Mouse (Mus musculus) liver, embryonic 13.5 days (tissue): Measurements from ENCODE around the gene Jsrp1. TPM values are rescaled to one million over a fixed set of nuclear protein-coding genes. Genes with fewer than 3 reads are reported as not detected.

Experiments used
- ATAC-seq: fragments of 200-750 bp; cut with Nextera tagmentation; 2 replicates; pipeline ENCODE4 v1.8.0; 2017; ENCODE audit warnings: low read depth, mild to moderate bottlenecking, moderate number of reproducible peaks, moderate library complexity
- DNase-seq: peaks from one replicate; pipeline ENCODE4 v3.0.0; 2022
- H3K27ac ChIP-seq: fragments of 300-500 bp; sonication (generic); 2 replicates; pipeline ENCODE4 v1.5.1; 2015; ENCODE audit warnings: moderate library complexity, mild to moderate bottlenecking, inconsistent platforms
- H3K27me3 ChIP-seq: fragments of 300-500 bp; sonication (generic); 2 replicates; pipeline ENCODE4 v1.6.1; 2015; ENCODE audit warnings: mild to moderate bottlenecking, inconsistent platforms
- H3K36me3 ChIP-seq: fragments of 300-500 bp; sonication (generic); 2 replicates; pipeline ENCODE4 v1.6.1; 2015; ENCODE audit warnings: mild to moderate bottlenecking, inconsistent platforms
- H3K4me1 ChIP-seq: fragments of 300-500 bp; sonication (generic); replicated peaks from 2 replicates; pipeline ENCODE4 v1.6.1; 2015; ENCODE audit warnings: inconsistent platforms
- H3K4me2 ChIP-seq: fragments of 300-500 bp; sonication (generic); 2 replicates; pipeline ENCODE4 v1.6.1; 2015; ENCODE audit warnings: inconsistent platforms, mild to moderate bottlenecking, moderate library complexity
- H3K4me3 ChIP-seq: fragments of 300-500 bp; sonication (generic); replicated peaks from 2 replicates; pipeline ENCODE4 v1.5.1; 2015; ENCODE audit warnings: mild to moderate bottlenecking, inconsistent platforms
- H3K9ac ChIP-seq: fragments of 300-500 bp; sonication (generic); 2 replicates; pipeline ENCODE4 v1.6.1; 2015; ENCODE audit warnings: mild to moderate bottlenecking, inconsistent platforms
- H3K9me3 ChIP-seq: fragments of 300-500 bp; sonication (generic); replicated peaks from 2 replicates; pipeline ENCODE4 v1.6.1; 2016; ENCODE audit warnings: inconsistent platforms
- WGBS: fragments of 180-500 bp; shearing (Covaris S2); methylation state at CpG from one replicate; pipeline ENCODE4 v1.1.7; 2015; ENCODE audit not compliant: insufficient replicate concordance; 5-methylcytosine and 5-hydroxymethylcytosine counted together
- polyA plus RNA-seq: library from polyadenylated mRNA; unstranded; fragments of >200 nt; fragmentation: Nextera tagmentation; extraction: Ambion mirVana; gene quantifications from 2 replicates; pipeline ENCODE4 v1.2.1, GENCODE M21; 2015

The Jsrp1 gene
- polyA plus RNA-seq = 0.20 and 0.38 TPM in 2 replicates

GRCm38 (mm10) chr10:80813366-80813765 is at the start of gene Jsrp1:
TSS of gene Jsrp1 (minus strand) at chr10:80813498.
- ATAC-seq = no peak
- peaks cover 26% of the 10 kb centered on the region for H3K4me1 ChIP-seq
- no peak within 1 kb of the TSS for H3K4me3 ChIP-seq
- no peaks in the 10 kb centered on the region for H3K9me3 ChIP-seq
- H3K27ac ChIP-seq = no peak within 1 kb of the TSS
- H3K36me3 ChIP-seq = no peaks in the 10 kb centered on the region
- H3K27me3 ChIP-seq = peaks cover 50% of the 10 kb centered on the region
- 63% methylated on average over 4 of the region's 4 CpGs for WGBS
- H3K9ac ChIP-seq = no peak within 1 kb of the TSS
- no peak within 1 kb of the TSS for H3K4me2 ChIP-seq
- DNase-seq = no peak

- DNase-seq = peak; percentile 51
- Histone ChIP-seq H3K27ac (peak overlapping the region; percentile 100), H3K36me3 (peaks cover 78% of the 10 kb centered on the region), H3K9me3 (no peaks in the 10 kb centered on the region), H3K27me3 (no peaks in the 10 kb centered on the region), H3K4me1 (peaks cover 67% of the 10 kb centered on the region), H3K9ac (peak overlapping the region; percentile 71), H3K4me2 (peak overlapping the region; percentile 60), H3K4me3 (peak overlapping the region; percentile 34)
- peak; percentile 56 for ATAC-seq
- WGBS = 56% methylated on average over 5 of the region's 5 CpGs
These were observed 49.0 kb upstream of the Jsrp1 start for GRCm38 (mm10) chr10:80862305-80862704.

GRCm38 (mm10) chr10:80858350-80858935 is 45.1 kb upstream of the Jsrp1 start:
- 17% methylated on average over 7 of the region's 7 CpGs for WGBS
- H3K9me3 ChIP-seq = no peaks in the 10 kb centered on the region
- peaks cover 42% of the 10 kb centered on the region for H3K36me3 ChIP-seq
- H3K9ac ChIP-seq = peak overlapping the region; percentile 100
- H3K27ac ChIP-seq = peak overlapping the region; percentile 100
- H3K4me1 ChIP-seq = peaks cover 94% of the 10 kb centered on the region
- ATAC-seq (peak; percentile 83), DNase-seq (peak; percentile 85)
- H3K4me2 ChIP-seq = peak overlapping the region; percentile 96
- peak overlapping the region; percentile 99 for H3K4me3 ChIP-seq
- no peaks in the 10 kb centered on the region for H3K27me3 ChIP-seq

GRCm38 (mm10) chr10:80857848-80858247 is 44.5 kb upstream of the Jsrp1 start:
- Histone ChIP-seq H3K36me3 (peaks cover 42% of the 10 kb centered on the region), H3K9ac (peak overlapping the region; percentile 100), H3K4me1 (peaks cover 93% of the 10 kb centered on the region), H3K9me3 (no peaks in the 10 kb centered on the region), H3K27ac (peak overlapping the region; percentile 100), H3K27me3 (no peaks in the 10 kb centered on the region), H3K4me2 (peak overlapping the region; percentile 96), H3K4me3 (peak overlapping the region; percentile 99)
- 21% methylated on average over 3 of the region's 3 CpGs for WGBS
- DNase-seq (peak; percentile 64), ATAC-seq (peak; percentile 77)

- Histone ChIP-seq H3K4me3 (peak overlapping the region; percentile 99), H3K36me3 (peaks cover 40% of the 10 kb centered on the region), H3K9me3 (no peaks in the 10 kb centered on the region), H3K9ac (peak overlapping the region; percentile 100), H3K27me3 (no peaks in the 10 kb centered on the region), H3K4me1 (peaks cover 90% of the 10 kb centered on the region), H3K4me2 (peak overlapping the region; percentile 96), H3K27ac (peak overlapping the region; percentile 100)
- WGBS = 38% methylated on average over 8 of the region's 8 CpGs
- ATAC-seq = no peak
- no peak for DNase-seq
These were observed 44.1 kb upstream of the Jsrp1 start for GRCm38 (mm10) chr10:80857386-80857785.

GRCm38 (mm10) chr10:80856908-80857307 is 43.6 kb upstream of the Jsrp1 start:
- H3K4me2 ChIP-seq = peak overlapping the region; percentile 96
- H3K9me3 ChIP-seq = no peaks in the 10 kb centered on the region
- H3K4me3 ChIP-seq = peak overlapping the region; percentile 99
- H3K27ac ChIP-seq = peak overlapping the region; percentile 100
- H3K4me1 ChIP-seq = peaks cover 89% of the 10 kb centered on the region
- H3K36me3 ChIP-seq = peaks cover 40% of the 10 kb centered on the region
- peak; percentile 66 for DNase-seq
- ATAC-seq = peak; percentile 53
- peak overlapping the region; percentile 100 for H3K9ac ChIP-seq
- no peaks in the 10 kb centered on the region for H3K27me3 ChIP-seq
- WGBS = 38% methylated on average over 5 of the region's 5 CpGs

- DNase-seq (no peak), ATAC-seq (no peak)
- peaks cover 40% of the 10 kb centered on the region for H3K36me3 ChIP-seq
- no peaks in the 10 kb centered on the region for H3K27me3 ChIP-seq
- peaks cover 88% of the 10 kb centered on the region for H3K4me1 ChIP-seq
- H3K9ac ChIP-seq = peak overlapping the region; percentile 100
- WGBS = 46% methylated on average over 3 of the region's 3 CpGs
- peak overlapping the region; percentile 99 for H3K4me3 ChIP-seq
- H3K27ac ChIP-seq = peak overlapping the region; percentile 100
- peak overlapping the region; percentile 96 for H3K4me2 ChIP-seq
- H3K9me3 ChIP-seq = no peaks in the 10 kb centered on the region
These were observed 43.0 kb upstream of the Jsrp1 start for GRCm38 (mm10) chr10:80856267-80856666.

- peak; percentile 45 for DNase-seq
- H3K36me3 ChIP-seq = peaks cover 39% of the 10 kb centered on the region
- WGBS = 9% methylated on average over 11 of the region's 11 CpGs
- H3K9ac ChIP-seq = peak overlapping the region; percentile 100
- no peaks in the 10 kb centered on the region for H3K9me3 ChIP-seq
- no peak for ATAC-seq
- no peaks in the 10 kb centered on the region for H3K27me3 ChIP-seq
- peak overlapping the region; percentile 100 for H3K27ac ChIP-seq
- peak overlapping the region; percentile 99 for H3K4me3 ChIP-seq
- H3K4me2 ChIP-seq = peak overlapping the region; percentile 96
- peaks cover 82% of the 10 kb centered on the region for H3K4me1 ChIP-seq
These were observed 42.4 kb upstream of the Jsrp1 start for GRCm38 (mm10) chr10:80855749-80856073.

- peak within 1 kb of the TSS; percentile 100 for H3K27ac ChIP-seq
- peaks cover 41% of the 10 kb centered on the region for H3K36me3 ChIP-seq
- no peaks in the 10 kb centered on the region for H3K27me3 ChIP-seq
- H3K4me3 ChIP-seq = peak within 1 kb of the TSS; percentile 99
- H3K9me3 ChIP-seq = no peaks in the 10 kb centered on the region
- ATAC-seq (peak; percentile 15), DNase-seq (peak; percentile 97)
- H3K9ac ChIP-seq = peak within 1 kb of the TSS; percentile 100
- peaks cover 82% of the 10 kb centered on the region for H3K4me1 ChIP-seq
- WGBS = under 1% methylated on average over 81 of the region's 81 CpGs
- H3K4me2 ChIP-seq = peak within 1 kb of the TSS; percentile 96
These were observed 41.8 kb upstream of the Jsrp1 start, which contains the start of the genes Lsm7 and Sppl2b for GRCm38 (mm10) chr10:80854913-80855748. TSS of gene Lsm7 (minus strand) at chr10:80855209. TSS of gene Sppl2b (plus strand) at chr10:80855275.

GRCm38 (mm10) chr10:80848571-80848970 is 35.3 kb upstream of the Jsrp1 start:
- Histone ChIP-seq H3K27ac (no peak overlapping the region), H3K27me3 (peaks cover 38% of the 10 kb centered on the region), H3K36me3 (peaks cover 32% of the 10 kb centered on the region), H3K4me1 (peaks cover 47% of the 10 kb centered on the region), H3K4me2 (0 out of 2 replicates have a peak overlapping the region, but pooled peaks have one; percentile 5), H3K4me3 (no peak overlapping the region), H3K9ac (no peak overlapping the region), H3K9me3 (no peaks in the 10 kb centered on the region)
- ATAC-seq (peak; percentile 71), DNase-seq (peak; percentile 80)
- WGBS = 4% methylated on average over 10 of the region's 10 CpGs

GRCm38 (mm10) chr10:80845732-80846131 is 32.4 kb upstream of the Jsrp1 start:
- Histone ChIP-seq H3K36me3 (peaks cover 7% of the 10 kb centered on the region; the same call in 1 of the 2 replicates), H3K4me2 (no peak overlapping the region), H3K27me3 (peaks cover 66% of the 10 kb centered on the region), H3K4me1 (peaks cover 33% of the 10 kb centered on the region), H3K27ac (no peak overlapping the region), H3K9ac (no peak overlapping the region), H3K4me3 (no peak overlapping the region), H3K9me3 (no peaks in the 10 kb centered on the region)
- DNase-seq (no peak), ATAC-seq (no peak)
- 66% methylated on average over 12 of the region's 12 CpGs for WGBS
